Mouse (Mus musculus) stomach, embryonic 15.5 days (tissue): Measurements from ENCODE around the gene Dnajb9. TPM values are rescaled to one million over a fixed set of nuclear protein-coding genes. Genes with fewer than 3 reads are reported as not detected.
A peak's percentile ranks its signal among the peaks of the same experiment; 100 is the strongest.

Source experiments
- ATAC-seq: fragments of 200-750 bp; cut with Nextera tagmentation; 2 replicates; pipeline ENCODE4 v1.8.0; 2017; ENCODE audit warnings: low read depth, moderate number of reproducible peaks, moderate TSS enrichment; ENCODE audit not compliant: insufficient read depth, low FRiP score
- H3K27ac ChIP-seq: fragments of 300-500 bp; sonication (generic); 2 replicates; pipeline ENCODE4 v1.5.1; 2015; ENCODE audit warnings: mild to moderate bottlenecking, inconsistent platforms
- H3K27me3 ChIP-seq: fragments of 300-500 bp; sonication (generic); replicated peaks from 2 replicates; pipeline ENCODE4 v1.6.1; 2015; ENCODE audit warnings: inconsistent platforms
- H3K36me3 ChIP-seq: fragments of 300-500 bp; sonication (generic); 2 replicates; pipeline ENCODE4 v1.6.1; 2015; ENCODE audit warnings: inconsistent platforms
- H3K4me1 ChIP-seq: fragments of 300-500 bp; sonication (generic); 2 replicates; pipeline ENCODE4 v1.6.1; 2015; ENCODE audit warnings: inconsistent platforms
- H3K4me2 ChIP-seq: fragments of 300-500 bp; sonication (generic); 2 replicates; pipeline ENCODE4 v1.6.1; 2015; ENCODE audit warnings: mild to moderate bottlenecking, inconsistent platforms
- H3K4me3 ChIP-seq: fragments of 300-500 bp; sonication (generic); replicated peaks from 2 replicates; pipeline ENCODE4 v1.5.1; 2015; ENCODE audit warnings: inconsistent platforms
- H3K9ac ChIP-seq: fragments of 300-500 bp; sonication (generic); 2 replicates; pipeline ENCODE4 v1.6.1; 2015; ENCODE audit warnings: inconsistent platforms
- H3K9me3 ChIP-seq: fragments of 300-500 bp; sonication (generic); 2 replicates; pipeline ENCODE4 v1.6.1; 2016; ENCODE audit warnings: inconsistent platforms
- WGBS: fragments of 180-500 bp; shearing (Covaris S2); methylation state at CpG from one replicate; pipeline ENCODE4 v1.1.7; 2015; 5-methylcytosine and 5-hydroxymethylcytosine counted together
- microRNA-seq: library from miRNA; unstranded; fragments of <30 nt; microRNA quantifications from one replicate; pipeline ENCODE4, GENCODE M21; 2016
- polyA plus RNA-seq: library from polyadenylated mRNA; unstranded; fragments of >200 nt; fragmentation: Nextera tagmentation; extraction: Ambion mirVana; gene quantifications from 2 replicates; pipeline ENCODE4 v1.2.1, GENCODE M21; 2015

Gene Dnajb9
- polyA plus RNA-seq, 1 experiment from 2014 or later, result 23.4 TPM

DNA sequence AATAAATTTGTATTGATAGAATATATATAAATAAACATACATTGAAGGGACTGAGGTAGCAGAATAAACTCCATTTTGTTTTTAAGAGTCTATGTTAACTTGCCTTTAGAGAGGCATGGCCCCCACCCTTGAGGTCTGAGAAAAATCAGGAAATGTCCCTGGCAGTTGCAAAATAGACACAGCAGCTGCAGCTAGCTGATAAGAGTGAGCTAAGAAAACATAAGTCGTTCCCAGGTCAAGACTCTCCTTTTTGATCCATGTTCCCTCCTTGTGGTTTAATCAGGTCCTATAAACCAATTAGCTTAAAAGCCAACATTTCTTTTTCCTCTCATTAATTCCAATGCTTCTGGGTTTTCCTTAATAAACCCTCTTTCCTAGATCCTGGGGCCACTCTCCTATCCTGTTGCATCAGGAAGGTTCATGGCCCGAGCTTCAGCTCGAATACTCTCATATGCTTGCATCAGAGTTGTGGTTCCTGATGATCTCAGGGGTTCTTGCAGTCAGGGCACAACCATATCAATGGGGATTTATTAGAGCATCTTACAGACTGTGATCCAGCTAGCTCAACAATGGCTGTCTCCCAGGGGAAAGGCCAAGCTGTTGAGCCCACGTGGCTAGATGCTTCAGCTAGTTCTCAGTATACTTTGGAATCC, 12.1 kb downstream of the Dnajb9 start:
- 44% methylated on average over 4 of the region's 4 CpGs for WGBS
- Histone ChIP-seq H3K36me3 (no peaks in the 10 kb centered on the region), H3K4me3 (no peak overlapping the region), H3K27ac (no peak overlapping the region), H3K4me1 (no peaks in the 10 kb centered on the region), H3K27me3 (no peaks in the 10 kb centered on the region), H3K4me2 (no peak overlapping the region), H3K9ac (no peak overlapping the region), H3K9me3 (no peaks in the 10 kb centered on the region)
- no peak; the same call in 1 of the 2 replicates for ATAC-seq

DNA sequence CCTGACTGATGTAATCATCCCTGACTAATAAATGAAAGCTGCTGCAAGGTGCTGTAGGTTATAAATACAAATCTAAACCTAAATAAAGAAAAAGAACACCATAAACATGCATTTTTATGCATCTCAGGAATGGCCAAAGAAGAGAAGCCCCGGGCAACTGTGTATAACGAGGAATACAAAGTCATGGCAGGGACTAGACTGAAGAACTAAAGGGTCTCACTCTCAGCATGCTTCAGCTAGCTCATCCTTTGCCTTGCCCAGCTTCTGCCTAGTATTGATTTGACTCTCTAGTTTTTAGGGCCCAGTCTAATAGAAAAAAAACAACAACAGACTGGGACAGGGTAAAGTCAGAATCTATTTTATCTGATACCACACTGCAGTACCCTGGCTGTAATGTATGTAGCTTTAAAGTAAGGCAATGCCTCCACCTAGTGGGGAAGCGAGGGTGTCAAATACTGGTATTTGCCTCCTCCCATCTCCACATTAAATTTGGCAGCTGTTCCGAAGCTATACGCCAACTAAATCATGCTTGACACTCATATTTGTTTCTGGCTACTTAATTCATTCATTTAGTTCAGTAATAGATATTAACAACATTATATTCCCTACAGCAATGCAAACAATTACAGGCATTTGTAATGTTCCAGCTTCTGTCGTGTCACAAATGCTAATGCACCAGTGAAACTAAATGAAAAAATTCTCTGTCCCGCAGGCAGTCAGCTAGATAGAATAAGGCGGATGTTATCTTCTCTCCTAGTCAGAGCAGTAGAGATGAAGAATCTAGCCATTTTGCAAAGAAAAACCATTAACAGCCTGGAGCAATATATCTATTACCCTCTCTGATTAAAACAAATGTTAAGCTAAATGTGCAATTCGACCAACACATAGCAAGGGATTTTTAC, 28.8 kb downstream of the Dnajb9 start:
- Histone ChIP-seq H3K36me3 (no peaks in the 10 kb centered on the region), H3K27ac (no peak overlapping the region), H3K4me1 (no peaks in the 10 kb centered on the region), H3K4me3 (no peak overlapping the region), H3K27me3 (no peaks in the 10 kb centered on the region), H3K9me3 (no peaks in the 10 kb centered on the region), H3K4me2 (no peak overlapping the region), H3K9ac (no peak overlapping the region)
- ATAC-seq, result peak; percentile 53; the same call in 1 of the 2 replicates
- WGBS, result 38% methylated on average over 9 of the region's 9 CpGs

DNA sequence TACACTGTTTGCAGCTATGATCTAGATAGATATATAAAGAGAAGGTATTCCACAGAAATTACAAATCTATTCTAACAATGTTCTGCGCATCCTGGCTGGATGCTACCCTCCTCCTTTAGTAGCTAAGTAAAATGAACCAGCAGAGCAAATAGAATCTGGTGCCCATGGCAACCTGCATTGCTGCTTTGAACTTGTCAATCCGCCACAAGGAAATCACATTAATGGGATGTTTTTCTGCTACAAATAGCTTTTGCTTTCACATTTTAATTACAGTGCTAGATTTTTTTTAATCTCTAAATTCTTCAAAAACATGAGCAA, 33.1 kb downstream of the Dnajb9 start:
- Histone ChIP-seq H3K9ac (no peak overlapping the region), H3K9me3 (no peaks in the 10 kb centered on the region), H3K27ac (no peak overlapping the region), H3K27me3 (no peaks in the 10 kb centered on the region), H3K36me3 (no peaks in the 10 kb centered on the region), H3K4me1 (no peaks in the 10 kb centered on the region), H3K4me3 (no peak overlapping the region), H3K4me2 (no peak overlapping the region)
- 70% methylated on average over 2 of the region's 2 CpGs for WGBS
- no peak for ATAC-seq

DNA sequence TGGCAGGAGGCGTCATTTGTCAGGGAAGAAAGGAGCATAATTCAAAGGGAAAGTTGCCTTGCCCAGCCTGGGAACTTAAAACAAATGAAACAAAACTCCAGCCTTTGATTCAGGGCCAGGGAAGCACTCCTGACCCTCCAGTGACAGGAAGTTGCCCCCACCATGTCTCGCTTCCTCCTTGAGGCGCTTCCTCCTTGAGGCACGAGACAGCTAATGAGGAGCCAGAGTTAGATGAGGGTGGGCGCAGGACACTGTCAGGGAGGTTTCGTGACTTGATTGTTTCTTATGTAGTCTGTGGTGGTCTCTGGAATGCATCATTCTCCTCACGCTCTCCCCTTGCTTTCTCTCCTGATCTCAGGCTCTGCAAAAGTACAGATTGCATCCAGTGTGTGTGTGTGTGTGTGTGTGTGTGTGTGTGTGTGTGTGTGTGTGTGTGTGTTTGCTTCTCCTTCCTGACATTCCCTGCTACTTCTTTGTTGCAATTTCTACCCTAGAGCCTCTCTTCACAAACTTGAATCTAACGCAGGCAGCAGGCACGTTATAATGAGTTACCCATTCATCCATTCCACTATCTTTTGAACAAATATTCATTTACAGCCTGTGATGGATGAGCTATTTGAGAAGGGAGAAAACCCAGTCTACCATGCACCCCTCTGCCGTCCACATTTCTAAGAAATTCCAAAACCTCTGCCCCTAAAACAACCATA, 33.6 kb downstream of the Dnajb9 start:
- 33% methylated on average over 10 of the region's 10 CpGs for WGBS
- no peaks in the 10 kb centered on the region for H3K27me3 ChIP-seq
- no peak overlapping the region for H3K27ac ChIP-seq
- H3K4me1 ChIP-seq, result no peaks in the 10 kb centered on the region
- no peak overlapping the region for H3K4me3 ChIP-seq
- no peaks in the 10 kb centered on the region for H3K36me3 ChIP-seq
- no peaks in the 10 kb centered on the region for H3K9me3 ChIP-seq
- no peak for ATAC-seq
- H3K4me2 ChIP-seq, result no peak overlapping the region; the same call in 1 of the 2 replicates
- no peak overlapping the region for H3K9ac ChIP-seq

DNA sequence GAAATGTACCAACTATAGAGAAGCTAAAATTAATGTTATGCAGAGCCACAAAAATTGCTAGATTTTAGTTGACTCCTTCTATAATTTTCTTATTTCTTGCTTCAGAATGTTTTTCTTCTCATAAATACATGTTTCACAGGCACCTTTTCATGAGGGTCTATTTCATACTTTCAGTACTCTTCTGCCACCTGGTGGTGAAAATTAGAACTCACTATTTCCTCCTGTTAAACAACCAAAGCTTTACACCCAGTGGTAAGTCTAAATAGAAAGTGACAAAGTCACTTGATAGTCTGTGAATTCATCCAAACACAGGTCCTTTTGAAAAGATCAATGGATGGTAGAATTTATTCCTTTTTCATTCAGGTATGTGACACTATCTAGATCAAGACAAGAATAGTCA, 43.2 kb downstream of the Dnajb9 start:
- H3K27ac ChIP-seq, result no peak overlapping the region
- ATAC-seq, result no peak
- no peaks in the 10 kb centered on the region for H3K36me3 ChIP-seq
- no peaks in the 10 kb centered on the region for H3K9me3 ChIP-seq
- no peaks in the 10 kb centered on the region for H3K4me1 ChIP-seq
- no peaks in the 10 kb centered on the region for H3K27me3 ChIP-seq
- H3K4me3 ChIP-seq, result no peak overlapping the region
- H3K9ac ChIP-seq, result no peak overlapping the region
- H3K4me2 ChIP-seq, result no peak overlapping the region

GRCm38 (mm10) chr12:44159349-44159748, 50.8 kb downstream of the Dnajb9 start:
- no peaks in the 10 kb centered on the region for H3K27me3 ChIP-seq
- no peak overlapping the region for H3K4me3 ChIP-seq
- no peak overlapping the region for H3K9ac ChIP-seq
- no peaks in the 10 kb centered on the region for H3K9me3 ChIP-seq
- no peaks in the 10 kb centered on the region for H3K36me3 ChIP-seq
- ATAC-seq, result no peak
- no peaks in the 10 kb centered on the region for H3K4me1 ChIP-seq
- no peak overlapping the region for H3K4me2 ChIP-seq
- no peak overlapping the region for H3K27ac ChIP-seq
- 73% methylated on average over 1 of the region's 1 CpGs for WGBS

Small RNA genes lying within 50 kb of the gene (microRNA-seq; reads per million reads assigned to microRNA genes)
- not detected for gene Mir5627

Other genes with a start within 250 kb of the Dnajb9 start
- 50.8 and 52.8 TPM in 2 replicates for gene Pnpla8, start 11.0 kb upstream of the Dnajb9 start, polyA plus RNA-seq
- gene Nrcam, start 118.6 kb upstream of the Dnajb9 start, polyA plus RNA-seq, result 5.0 and 5.2 TPM in 2 replicates